Mouse (Mus musculus): ENCODE measurements around the gene Trim33.
A peak's percentile ranks its signal among the peaks of the same experiment; 100 is the strongest.

Gene Trim33

GRCm38 (mm10) chr3:103364182-103364945, 85.3 kb downstream of the Trim33 start:
- no peak for DNase-seq

GRCm38 (mm10) chr3:103367176-103367970, 88.3 kb downstream of the Trim33 start:
- no peak for DNase-seq

- no peak for DNase-seq
Observed at GRCm38 (mm10) chr3:103368731-103369130, 89.6 kb downstream of the Trim33 start.

GRCm38 (mm10) chr3:103374028-103374427, 94.9 kb downstream of the Trim33 start:
- DNase-seq, result peak; percentile 69

- DNase-seq, result no peak
Observed at GRCm38 (mm10) chr3:103375181-103375855, 96.2 kb downstream of the Trim33 start.

- no peak for DNase-seq
Observed at GRCm38 (mm10) chr3:103378018-103378417, 98.9 kb downstream of the Trim33 start.

- no peak for DNase-seq
Observed at GRCm38 (mm10) chr3:103379371-103379770, 100.3 kb downstream of the Trim33 start.

- DNase-seq, result no peak
Observed at GRCm38 (mm10) chr3:103380814-103381213, 101.7 kb downstream of the Trim33 start.

- DNase-seq, result no peak
Observed at GRCm38 (mm10) chr3:103381441-103381840, 102.3 kb downstream of the Trim33 start.

- peak; percentile 97 for DNase-seq
Observed at GRCm38 (mm10) chr3:103382872-103383567, 103.9 kb downstream of the Trim33 start.

GRCm38 (mm10) chr3:103384486-103384885, 105.4 kb downstream of the Trim33 start:
- DNase-seq, result no peak

- no peak for DNase-seq
Observed at GRCm38 (mm10) chr3:103384949-103385348, 105.9 kb downstream of the Trim33 start.

GRCm38 (mm10) chr3:103385383-103386291, 106.5 kb downstream of the Trim33 start:
- no peak for DNase-seq

- DNase-seq, result no peak
Observed at GRCm38 (mm10) chr3:103386292-103387031, 107.4 kb downstream of the Trim33 start.

GRCm38 (mm10) chr3:103392613-103393258, 113.6 kb downstream of the Trim33 start:
- peak; percentile 57 for DNase-seq

GRCm38 (mm10) chr3:103393283-103394060, 114.4 kb downstream of the Trim33 start:
- DNase-seq, result no peak

- no peak for DNase-seq
Observed at GRCm38 (mm10) chr3:103394121-103394520, 115.0 kb downstream of the Trim33 start.

- no peak for DNase-seq
Observed at GRCm38 (mm10) chr3:103397523-103397922, 118.4 kb downstream of the Trim33 start.

GRCm38 (mm10) chr3:103400807-103401206, 121.7 kb downstream of the Trim33 start:
- no peak for DNase-seq

All from kidney, postnatal 10 days (tissue).